Mouse (Mus musculus): ENCODE data around the gene Creg2. TPM values are rescaled to one million over a fixed set of nuclear protein-coding genes. Genes with fewer than 3 reads are reported as not detected.

Creg2 gene
- 0.65 and 0.80 TPM in 2 replicates for polyA plus RNA-seq (2014; fragmentation: Nextera tagmentation; extraction: Ambion mirVana)

DNA sequence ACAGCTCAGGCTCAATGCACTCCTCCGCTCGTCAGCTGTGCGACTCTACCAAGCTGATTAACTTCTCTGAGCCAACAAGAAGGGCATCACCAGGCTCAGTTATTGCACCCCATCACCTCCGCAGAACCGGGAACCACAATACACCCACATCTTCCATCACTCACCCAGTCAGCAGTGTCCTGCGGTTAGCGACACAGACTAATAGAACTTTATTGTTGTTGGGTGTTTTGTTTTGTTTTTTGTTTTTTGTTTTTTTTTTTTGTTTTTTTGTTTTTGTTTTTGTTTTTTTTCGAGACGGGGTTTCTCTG lies at the start of gene Creg2:
Gene Creg2, minus strand, starts transcription at position 234 of the 308 bp plus-strand sequence.
- Histone ChIP-seq H3K27me3 (replicated peaks; ENCODE audit: control insufficient read depth, insufficient read depth, low read length) (peaks cover 27% of the 10 kb centered on the region; the same call in 1 of the 2 replicates), H3K4me1 (ENCODE audit: control insufficient read depth, insufficient read depth, low read length) (peaks cover 5% of the 10 kb centered on the region), H3K4me2 (ENCODE audit: low read length) (peak within 1 kb of the TSS; percentile 99), H3K27ac (ENCODE audit: low read depth, low read length) (no peak within 1 kb of the TSS), H3K9me3 (replicated peaks; ENCODE audit: control insufficient read depth, low read length) (no peaks in the 10 kb centered on the region), H3K36me3 (ENCODE audit: control insufficient read depth, insufficient read depth, low read length) (no peaks in the 10 kb centered on the region), H3K4me3 (ENCODE audit: low read depth, low read length) (peak within 1 kb of the TSS; percentile 54), H3K9ac (ENCODE audit: low read length) (peak within 1 kb of the TSS; percentile 66)
- DNase-seq (ENCODE audit: low spot score) (no peak), ATAC-seq (no peak)
- WGBS = 40% methylated on average over 9 of the region's 9 CpGs

DNA sequence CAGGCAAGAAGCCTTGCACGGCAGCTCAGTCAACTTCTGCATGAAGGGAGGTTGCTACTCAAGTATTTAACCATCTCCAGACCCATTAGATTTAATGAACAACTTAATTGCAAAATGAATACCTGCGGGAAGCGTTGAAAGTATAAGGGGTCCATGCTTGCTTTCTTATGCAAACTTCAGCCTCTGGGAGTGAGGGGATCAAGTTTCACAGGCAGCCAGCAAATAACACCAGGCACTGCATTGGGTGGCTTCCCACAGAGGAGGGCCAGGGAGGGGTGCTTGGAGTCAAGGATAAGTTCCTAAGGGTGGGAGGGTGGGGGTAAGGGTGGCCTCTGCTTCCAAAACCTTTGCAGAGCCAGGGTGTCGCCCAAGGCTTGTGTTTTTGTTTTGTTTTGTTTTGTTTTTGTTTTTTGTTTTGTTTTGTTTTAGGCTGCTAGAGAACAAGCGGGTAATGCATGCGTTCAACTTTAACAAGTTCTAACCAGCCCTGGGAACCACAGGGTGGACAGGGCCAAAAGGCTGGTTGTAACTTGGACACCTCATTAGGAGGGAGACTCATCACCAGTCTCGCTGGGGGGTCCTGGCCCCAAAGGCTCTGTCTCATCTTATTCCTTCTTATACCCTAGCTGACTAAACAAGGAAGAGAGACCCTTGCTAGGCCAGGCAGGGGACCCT lies 49.5 kb upstream of the Creg2 start:
- peak; percentile 38 for DNase-seq (ENCODE audit: low spot score)
- 0 out of 2 replicates have a peak overlapping the region, but pooled peaks have one; percentile 10 for H3K27ac ChIP-seq (ENCODE audit: low read depth, low read length)

DNA sequence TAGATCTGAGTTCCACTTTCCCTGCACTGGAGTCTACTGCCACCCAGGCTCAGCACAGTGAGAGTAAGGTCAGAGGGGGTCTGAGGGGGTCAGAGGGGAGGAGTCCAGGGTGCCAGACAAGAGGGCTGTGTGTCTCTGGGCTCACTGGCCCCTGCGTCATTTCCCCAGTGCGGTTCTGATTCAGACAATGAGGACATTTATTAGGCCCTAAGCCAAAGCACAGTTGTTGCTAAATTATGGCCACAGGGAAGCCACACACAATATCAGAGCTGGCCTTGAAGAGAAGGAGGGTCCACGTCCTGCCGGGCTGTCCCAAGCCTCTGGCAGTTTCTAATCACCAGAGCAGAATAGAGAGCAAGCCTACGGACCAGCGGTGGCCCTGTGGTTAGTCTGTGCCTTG lies 47.2 kb upstream of the Creg2 start:
- peaks cover 22% of the 10 kb centered on the region for H3K4me1 ChIP-seq (ENCODE audit: control insufficient read depth, insufficient read depth, low read length)
- H3K4me2 ChIP-seq (ENCODE audit: low read length) = no peak overlapping the region
- H3K27ac ChIP-seq (ENCODE audit: low read depth, low read length) = no peak overlapping the region
- DNase-seq (ENCODE audit: low spot score) (no peak), ATAC-seq (no peak)
- no peak overlapping the region for H3K4me3 ChIP-seq (ENCODE audit: low read depth, low read length)
- H3K9ac ChIP-seq (ENCODE audit: low read length) = no peak overlapping the region
- H3K27me3 ChIP-seq (replicated peaks; ENCODE audit: control insufficient read depth, insufficient read depth, low read length) = no peaks in the 10 kb centered on the region
- no peaks in the 10 kb centered on the region for H3K36me3 ChIP-seq (ENCODE audit: control insufficient read depth, insufficient read depth, low read length)
- 20% methylated on average over 6 of the region's 6 CpGs for WGBS
- H3K9me3 ChIP-seq (replicated peaks; ENCODE audit: control insufficient read depth, low read length) = no peaks in the 10 kb centered on the region

More for the DNA sequence above, 49.5 kb upstream of the Creg2 start:
- Histone ChIP-seq H3K4me2 (ENCODE audit: low read length) (no peak overlapping the region), H3K4me1 (ENCODE audit: control insufficient read depth, insufficient read depth, low read length) (peaks cover 20% of the 10 kb centered on the region), H3K9me3 (replicated peaks; ENCODE audit: control insufficient read depth, low read length) (no peaks in the 10 kb centered on the region), H3K36me3 (ENCODE audit: control insufficient read depth, insufficient read depth, low read length) (no peaks in the 10 kb centered on the region), H3K27me3 (replicated peaks; ENCODE audit: control insufficient read depth, insufficient read depth, low read length) (no peaks in the 10 kb centered on the region), H3K9ac (ENCODE audit: low read length) (0 out of 2 replicates have a peak overlapping the region, but pooled peaks have one; percentile 37), H3K4me3 (ENCODE audit: low read depth, low read length) (no peak overlapping the region)
- WGBS = 3% methylated on average over 7 of the region's 7 CpGs
- peak; percentile 44; the same call in 1 of the 2 replicates for ATAC-seq

DNA sequence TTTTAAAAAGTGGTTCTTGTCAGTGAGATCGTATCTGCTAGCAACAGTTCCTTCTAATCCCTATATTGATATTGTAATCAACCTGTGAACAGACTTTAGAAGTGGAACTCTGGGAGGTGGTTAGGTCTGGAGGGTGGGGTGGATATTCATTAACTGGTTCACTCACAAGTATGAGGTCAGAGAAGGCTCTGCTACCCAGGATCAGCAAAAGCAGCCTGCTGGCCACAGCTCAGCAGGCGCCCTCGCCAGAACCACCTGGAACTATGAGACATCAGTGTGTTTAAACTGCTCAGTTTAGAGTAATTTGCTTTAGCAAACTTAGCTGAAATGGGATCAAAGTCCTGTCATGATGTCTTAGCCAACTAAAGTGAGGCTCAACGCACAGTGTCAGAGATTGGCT lies 43.9 kb upstream of the Creg2 start:
- H3K4me1 ChIP-seq (ENCODE audit: control insufficient read depth, insufficient read depth, low read length) = 0 out of 2 replicates have a peak, but pooled peaks cover 5% of the 10 kb centered on the region
- no peak overlapping the region for H3K4me3 ChIP-seq (ENCODE audit: low read depth, low read length)
- no peak for DNase-seq (ENCODE audit: low spot score)
- ATAC-seq = no peak
- H3K9me3 ChIP-seq (replicated peaks; ENCODE audit: control insufficient read depth, low read length) = no peaks in the 10 kb centered on the region
- no peak overlapping the region for H3K4me2 ChIP-seq (ENCODE audit: low read length)
- H3K36me3 ChIP-seq (ENCODE audit: control insufficient read depth, insufficient read depth, low read length) = no peaks in the 10 kb centered on the region
- no peak overlapping the region for H3K27ac ChIP-seq (ENCODE audit: low read depth, low read length)
- no peaks in the 10 kb centered on the region for H3K27me3 ChIP-seq (replicated peaks; ENCODE audit: control insufficient read depth, insufficient read depth, low read length)
- H3K9ac ChIP-seq (ENCODE audit: low read length) = no peak overlapping the region
- 30% methylated on average over 4 of the region's 4 CpGs for WGBS

DNA sequence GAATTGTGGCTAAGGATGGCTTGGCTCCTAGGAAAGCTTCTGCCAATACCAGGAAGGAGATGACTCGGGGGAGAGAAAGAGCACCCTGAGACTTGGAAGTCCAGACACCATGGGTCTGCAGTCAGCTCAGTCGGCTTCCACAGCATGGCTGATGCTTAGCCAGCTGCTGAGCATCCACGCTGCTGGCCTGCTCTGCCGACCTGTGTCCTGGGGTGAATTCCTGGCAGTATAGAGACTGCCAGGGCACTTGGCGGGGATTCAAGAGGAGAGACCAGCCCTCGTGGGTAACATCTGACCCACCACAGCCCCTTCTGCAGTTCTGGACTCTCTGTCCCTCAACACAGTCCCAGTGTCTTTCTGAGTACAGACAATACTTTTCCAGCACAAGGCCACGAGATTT lies 43.5 kb upstream of the Creg2 start:
- no peak for DNase-seq (ENCODE audit: low spot score)
- H3K27ac ChIP-seq (ENCODE audit: low read depth, low read length) = no peak overlapping the region
- no peak overlapping the region for H3K4me3 ChIP-seq (ENCODE audit: low read depth, low read length)
- 0 out of 2 replicates have a peak, but pooled peaks cover 5% of the 10 kb centered on the region for H3K4me1 ChIP-seq (ENCODE audit: control insufficient read depth, insufficient read depth, low read length)
- no peaks in the 10 kb centered on the region for H3K9me3 ChIP-seq (replicated peaks; ENCODE audit: control insufficient read depth, low read length)
- WGBS = 38% methylated on average over 7 of the region's 7 CpGs
- ATAC-seq = no peak
- H3K4me2 ChIP-seq (ENCODE audit: low read length) = no peak overlapping the region
- no peak overlapping the region for H3K9ac ChIP-seq (ENCODE audit: low read length)
- no peaks in the 10 kb centered on the region for H3K27me3 ChIP-seq (replicated peaks; ENCODE audit: control insufficient read depth, insufficient read depth, low read length)
- H3K36me3 ChIP-seq (ENCODE audit: control insufficient read depth, insufficient read depth, low read length) = no peaks in the 10 kb centered on the region

DNA sequence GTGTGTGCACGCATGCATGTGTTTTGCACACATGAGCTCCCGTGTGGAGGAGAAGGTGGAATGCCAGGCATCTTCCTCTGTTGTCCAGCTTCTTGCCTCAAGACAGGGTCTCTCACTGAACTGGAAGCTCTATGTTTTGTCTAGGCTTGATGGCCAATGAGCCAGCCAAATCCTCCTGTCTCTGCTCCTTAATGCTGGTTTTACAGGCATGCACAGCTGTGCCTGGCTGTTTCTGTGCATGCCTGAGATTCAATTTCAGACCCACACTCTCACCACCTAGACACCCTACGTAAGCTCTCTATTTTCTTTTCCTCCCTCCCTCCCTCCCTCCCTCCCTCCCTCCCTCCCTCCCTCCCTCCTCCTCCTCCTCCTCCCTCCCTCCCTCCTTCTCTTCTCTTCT lies 40.7 kb upstream of the Creg2 start:
- no peak overlapping the region for H3K4me3 ChIP-seq (ENCODE audit: low read depth, low read length)
- no peaks in the 10 kb centered on the region for H3K36me3 ChIP-seq (ENCODE audit: control insufficient read depth, insufficient read depth, low read length)
- no peak for DNase-seq (ENCODE audit: low spot score)
- H3K4me1 ChIP-seq (ENCODE audit: control insufficient read depth, insufficient read depth, low read length) = 0 out of 2 replicates have a peak, but pooled peaks cover 3% of the 10 kb centered on the region
- no peak overlapping the region for H3K27ac ChIP-seq (ENCODE audit: low read depth, low read length)
- no peaks in the 10 kb centered on the region for H3K9me3 ChIP-seq (replicated peaks; ENCODE audit: control insufficient read depth, low read length)
- no peaks in the 10 kb centered on the region for H3K27me3 ChIP-seq (replicated peaks; ENCODE audit: control insufficient read depth, insufficient read depth, low read length)
- H3K9ac ChIP-seq (ENCODE audit: low read length) = no peak overlapping the region
- ATAC-seq = no peak
- 82% methylated on average over 3 of the region's 3 CpGs for WGBS
- no peak overlapping the region for H3K4me2 ChIP-seq (ENCODE audit: low read length)

DNA sequence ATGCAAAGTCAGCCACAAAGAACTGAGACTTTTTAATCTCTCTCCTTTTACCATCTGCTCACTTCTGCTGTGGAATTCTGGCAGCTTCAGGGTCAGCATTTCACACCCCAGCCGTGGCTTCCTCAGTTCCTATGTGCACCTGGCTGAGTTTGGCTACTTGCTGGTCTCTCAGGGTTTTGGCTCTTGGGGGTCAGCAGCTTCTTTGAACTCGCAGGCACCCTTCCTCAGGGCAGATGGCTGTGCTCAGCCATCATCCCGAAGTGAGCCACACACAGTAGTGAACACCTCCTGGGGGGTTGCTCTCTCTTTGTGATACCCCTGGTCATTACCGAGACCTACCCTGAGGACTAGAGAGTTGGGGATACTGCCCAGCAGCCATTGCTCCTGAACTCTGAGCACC lies 39.8 kb upstream of the Creg2 start:
- H3K9ac ChIP-seq (ENCODE audit: low read length) = no peak overlapping the region
- no peak for DNase-seq (ENCODE audit: low spot score)
- no peak for ATAC-seq
- 0 out of 2 replicates have a peak, but pooled peaks cover 3% of the 10 kb centered on the region for H3K4me1 ChIP-seq (ENCODE audit: control insufficient read depth, insufficient read depth, low read length)
- 66% methylated on average over 4 of the region's 4 CpGs for WGBS
- no peaks in the 10 kb centered on the region for H3K9me3 ChIP-seq (replicated peaks; ENCODE audit: control insufficient read depth, low read length)
- no peaks in the 10 kb centered on the region for H3K36me3 ChIP-seq (ENCODE audit: control insufficient read depth, insufficient read depth, low read length)
- no peaks in the 10 kb centered on the region for H3K27me3 ChIP-seq (replicated peaks; ENCODE audit: control insufficient read depth, insufficient read depth, low read length)
- no peak overlapping the region for H3K4me3 ChIP-seq (ENCODE audit: low read depth, low read length)
- no peak overlapping the region for H3K4me2 ChIP-seq (ENCODE audit: low read length)
- no peak overlapping the region for H3K27ac ChIP-seq (ENCODE audit: low read depth, low read length)

DNA sequence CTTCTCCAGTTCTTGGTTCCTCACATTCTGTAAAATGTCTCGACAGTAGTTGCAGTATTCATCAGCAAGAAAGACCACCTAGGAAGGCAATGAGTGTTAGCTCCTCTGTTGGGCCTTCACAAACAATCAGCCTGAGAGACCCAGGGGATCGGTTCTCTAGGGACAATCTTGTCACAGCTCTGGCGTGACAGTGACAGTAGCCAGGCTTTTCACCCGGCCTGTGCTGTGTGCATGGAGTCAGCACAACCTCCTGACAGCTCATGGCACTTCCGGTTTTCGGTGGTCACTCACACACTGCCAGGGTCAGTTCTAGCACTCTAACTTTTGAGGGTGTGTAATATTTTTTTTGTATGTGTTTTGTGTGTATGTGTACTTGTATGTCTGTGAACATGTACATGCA lies 37.3 kb upstream of the Creg2 start:
- no peaks in the 10 kb centered on the region for H3K27me3 ChIP-seq (replicated peaks; ENCODE audit: control insufficient read depth, insufficient read depth, low read length)
- H3K9ac ChIP-seq (ENCODE audit: low read length) = no peak overlapping the region
- no peak overlapping the region for H3K4me2 ChIP-seq (ENCODE audit: low read length)
- no peak for DNase-seq (ENCODE audit: low spot score)
- no peak overlapping the region for H3K4me3 ChIP-seq (ENCODE audit: low read depth, low read length)
- no peaks in the 10 kb centered on the region for H3K36me3 ChIP-seq (ENCODE audit: control insufficient read depth, insufficient read depth, low read length)
- H3K27ac ChIP-seq (ENCODE audit: low read depth, low read length) = no peak overlapping the region
- WGBS = 87% methylated on average over 6 of the region's 6 CpGs
- ATAC-seq = no peak
- H3K4me1 ChIP-seq (ENCODE audit: control insufficient read depth, insufficient read depth, low read length) = no peaks in the 10 kb centered on the region
- H3K9me3 ChIP-seq (replicated peaks; ENCODE audit: control insufficient read depth, low read length) = no peaks in the 10 kb centered on the region

DNA sequence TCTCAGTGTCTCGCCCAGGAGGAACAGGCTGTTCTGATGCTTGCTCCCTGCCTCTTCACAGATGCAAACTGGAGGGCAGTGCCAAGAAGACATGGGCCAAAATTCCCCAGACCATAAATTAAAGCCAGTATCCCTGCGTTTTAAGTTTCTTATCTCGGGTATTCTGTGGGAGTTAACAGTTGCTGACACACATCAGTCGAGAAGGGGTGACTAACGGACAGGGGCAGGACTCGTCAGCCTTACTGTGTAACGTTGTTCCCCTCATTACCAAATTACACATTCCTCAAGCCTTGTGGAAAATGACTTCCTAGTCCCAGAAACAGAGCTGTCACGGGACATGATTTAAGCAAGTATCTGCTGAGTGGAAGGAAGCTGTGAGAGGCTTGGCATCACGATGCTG lies 36.0 kb upstream of the Creg2 start:
- Histone ChIP-seq H3K4me2 (ENCODE audit: low read length) (no peak overlapping the region), H3K36me3 (ENCODE audit: control insufficient read depth, insufficient read depth, low read length) (no peaks in the 10 kb centered on the region), H3K4me3 (ENCODE audit: low read depth, low read length) (no peak overlapping the region), H3K27ac (ENCODE audit: low read depth, low read length) (no peak overlapping the region), H3K27me3 (replicated peaks; ENCODE audit: control insufficient read depth, insufficient read depth, low read length) (no peaks in the 10 kb centered on the region), H3K9ac (ENCODE audit: low read length) (no peak overlapping the region), H3K9me3 (replicated peaks; ENCODE audit: control insufficient read depth, low read length) (no peaks in the 10 kb centered on the region), H3K4me1 (ENCODE audit: control insufficient read depth, insufficient read depth, low read length) (no peaks in the 10 kb centered on the region)
- WGBS = 78% methylated on average over 9 of the region's 9 CpGs
- ATAC-seq = no peak
- no peak for DNase-seq (ENCODE audit: low spot score)
